Mouse (Mus musculus) gastrocnemius, postnatal 36 days (tissue): Measurements from ENCODE around the gene Mmp27. TPM values are rescaled to one million over a fixed set of nuclear protein-coding genes. Genes with fewer than 3 reads are reported as not detected.

ENCODE experiments used
- DNase-seq, 2 experiments: peaks; one replicate each; pipeline ENCODE4 v3.0.0; 2022
- intact Hi-C: fragments of 180-260 bp; cut with DNase I; formaldehyde crosslinking; loops from one replicate; pipeline ENCODE4 v1.15.1; 2025
- long read RNA-seq, 2 experiments: library from polyadenylated mRNA; stranded (forward); transcript quantifications; one replicate each; pipeline ENCODE4 v2.0.0; 2021
- total RNA-seq, 2 experiments: library from RNA; stranded (reverse); gene quantifications; 2 replicates each; pipeline ENCODE4 v1.2.3; 2021

Gene Mmp27
- total RNA-seq = under 1 TPM; 0.25 to 0.28 TPM
- long read RNA-seq, experiment 1 = 0 reads
- long read RNA-seq, experiment 2 = 0 reads

DNA sequence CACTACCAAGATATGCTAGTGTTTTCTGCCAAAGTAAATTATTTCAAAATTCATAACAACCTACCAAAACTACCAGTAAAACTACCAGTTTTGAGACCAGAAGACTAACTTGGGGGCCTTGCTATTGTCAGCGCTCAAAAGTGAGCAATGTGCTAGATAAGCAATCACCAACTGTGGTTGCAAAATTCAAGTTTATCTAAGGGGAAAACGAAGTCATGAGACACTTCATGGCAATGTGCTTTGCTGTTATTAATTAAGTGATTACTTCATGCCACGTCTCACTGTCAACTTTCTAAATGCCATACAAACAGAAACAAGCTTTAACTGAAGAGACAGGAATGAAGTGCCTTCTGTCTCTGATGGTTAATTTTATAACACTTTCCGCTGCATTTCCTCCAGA is at the start of gene Mmp27:
Mmp27 (plus strand) TSS at position 235 of the 400 bp plus-strand sequence.
- intact Hi-C loops = no loop called here
- DNase-seq = no peak

DNA sequence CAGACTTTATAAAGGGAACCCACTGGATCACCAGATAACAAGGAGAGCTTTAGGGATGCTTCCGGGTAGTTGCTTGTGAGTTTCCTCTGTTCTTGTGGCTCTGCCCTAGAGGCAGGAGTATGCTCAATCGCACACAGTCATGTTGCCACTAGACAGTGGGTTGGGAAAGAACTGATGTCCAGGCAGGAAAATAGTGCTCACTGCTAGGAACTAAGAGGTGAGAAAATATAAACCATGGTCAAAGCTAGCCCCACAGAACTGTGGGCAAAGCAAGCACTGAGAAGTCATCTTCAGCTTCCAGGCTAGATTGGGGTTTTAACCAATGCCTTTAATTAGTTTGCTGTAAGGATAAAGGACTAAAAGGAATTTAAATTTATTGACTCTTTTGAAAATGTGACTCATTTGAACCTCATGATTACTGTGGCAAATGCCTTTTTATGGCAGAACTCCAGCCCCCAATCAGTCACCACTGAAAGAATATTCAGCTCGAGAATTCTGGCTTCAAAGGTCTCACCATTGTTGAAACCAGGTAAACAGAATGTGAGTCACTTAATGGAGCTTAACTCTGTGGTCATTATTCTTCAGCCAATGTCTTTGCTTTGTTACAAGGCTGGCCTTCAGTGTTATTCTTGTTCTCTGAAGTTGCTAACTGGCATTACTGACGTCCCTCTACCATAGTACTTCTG is 44.8 kb upstream of the Mmp27 start:
- no peak for DNase-seq

DNA sequence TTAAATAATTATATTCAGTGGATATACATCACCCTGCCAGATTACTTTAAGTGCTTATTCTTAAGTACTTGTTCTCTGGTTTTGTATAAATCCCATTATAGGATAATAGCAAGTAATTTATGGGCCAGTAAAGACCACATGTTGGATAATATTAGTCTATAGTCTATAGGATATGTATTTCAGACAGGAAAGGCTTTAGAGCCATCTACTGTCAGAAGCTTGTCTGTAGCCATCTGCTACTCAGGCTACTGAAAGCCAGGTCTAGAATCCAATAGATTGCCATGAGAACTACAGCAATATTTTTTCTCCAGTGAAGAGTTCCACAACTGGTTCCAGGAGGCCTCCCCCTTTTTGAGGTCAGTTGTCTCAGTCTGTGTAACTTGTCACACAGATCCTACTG is 28.4 kb upstream of the Mmp27 start:
- no peak for DNase-seq
- intact Hi-C loops = no loop called here

More for the DNA sequence above, 44.8 kb upstream of the Mmp27 start:
- intact Hi-C loops = no loop called here

DNA sequence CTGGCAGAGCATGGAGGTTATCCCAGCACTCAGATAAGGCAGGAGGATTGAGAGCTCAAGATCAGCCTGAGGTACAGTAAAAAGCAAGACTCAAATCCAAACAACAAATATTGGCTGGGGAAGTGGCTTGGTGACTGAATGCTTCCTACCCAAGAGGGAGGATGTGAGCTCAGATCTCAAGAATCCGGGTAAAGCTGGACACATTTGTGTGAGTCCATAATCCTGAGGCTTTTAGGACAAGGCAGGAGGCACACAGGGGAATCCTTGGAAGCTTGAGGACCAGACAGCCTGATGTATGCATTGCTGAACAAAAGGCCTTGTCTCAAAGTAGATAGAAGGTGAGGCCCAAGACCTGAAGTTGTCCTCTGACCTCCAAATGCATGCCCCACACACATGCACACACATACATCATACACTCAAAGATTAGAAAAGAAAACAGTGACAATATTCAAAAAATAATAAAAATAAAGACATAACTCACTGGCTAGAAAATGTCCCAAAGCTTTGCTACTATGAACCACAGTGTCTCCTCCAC is 26.2 kb upstream of the Mmp27 start:
- no peak for DNase-seq
- intact Hi-C loops = no loop called here

DNA sequence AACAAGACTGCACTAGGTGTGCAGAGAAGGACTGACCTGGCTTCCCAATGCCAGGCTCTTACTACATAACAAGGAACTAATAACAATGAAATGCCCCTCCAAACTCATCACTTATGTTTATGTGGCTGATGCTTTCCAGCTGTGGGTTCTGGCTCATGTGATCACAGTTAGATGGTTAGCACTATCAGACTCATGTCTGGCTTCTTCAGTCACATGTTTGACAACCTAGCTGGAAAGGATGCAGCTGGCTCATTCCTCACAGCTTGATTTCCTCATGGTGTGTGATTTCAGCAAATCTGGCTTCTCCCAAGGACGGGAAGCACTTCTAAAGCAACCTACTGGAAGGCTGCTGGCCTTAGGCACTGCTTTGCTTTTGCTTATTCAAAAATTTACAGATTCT is 25.7 kb upstream of the Mmp27 start:
- intact Hi-C loops = no loop called here
- no peak for DNase-seq

DNA sequence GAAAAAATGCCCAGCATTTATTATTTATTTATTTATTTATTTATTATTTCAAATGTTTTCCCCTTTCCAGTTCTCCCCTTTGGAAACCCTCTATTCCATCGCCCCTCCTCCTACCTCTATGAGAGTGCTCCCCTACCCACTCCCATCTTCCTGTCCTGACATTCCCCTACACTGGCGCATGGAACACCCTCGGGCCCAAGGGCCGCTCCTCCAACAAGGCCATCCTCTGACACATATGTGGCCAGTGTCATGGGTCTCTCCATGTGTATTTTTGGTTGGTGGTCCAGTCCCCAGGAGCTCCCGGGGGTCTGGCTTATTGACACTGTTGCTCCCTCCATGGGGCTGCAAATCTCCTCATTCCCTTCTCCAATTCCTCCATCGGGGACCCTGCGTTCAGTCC is 25.3 kb upstream of the Mmp27 start:
- no peak for DNase-seq
- intact Hi-C loops = no loop called here

DNA sequence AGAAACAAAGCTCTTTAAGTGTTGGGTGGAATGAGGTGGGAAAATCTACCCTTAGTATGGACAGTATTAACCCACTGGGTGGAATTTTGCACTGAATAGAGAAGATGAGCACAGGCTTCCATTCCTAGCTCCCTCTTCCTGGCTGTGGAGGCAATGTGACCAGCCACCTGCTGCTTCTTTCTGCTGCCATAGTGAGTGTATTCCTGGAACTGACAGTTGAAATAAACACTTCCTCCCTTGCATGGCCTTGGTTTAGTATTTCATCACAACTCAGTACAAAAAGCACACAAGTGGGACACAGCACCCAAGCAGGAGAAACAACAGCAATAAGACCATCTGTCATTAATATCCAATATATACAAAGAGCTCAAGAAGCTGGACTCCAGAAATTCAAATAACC is 19.3 kb upstream of the Mmp27 start:
- intact Hi-C loops = loop anchor here (2.0 kb wide), 1 partner anchor 43 kb away; no protein-coding TSS in a partner anchor
- DNase-seq = no peak

DNA sequence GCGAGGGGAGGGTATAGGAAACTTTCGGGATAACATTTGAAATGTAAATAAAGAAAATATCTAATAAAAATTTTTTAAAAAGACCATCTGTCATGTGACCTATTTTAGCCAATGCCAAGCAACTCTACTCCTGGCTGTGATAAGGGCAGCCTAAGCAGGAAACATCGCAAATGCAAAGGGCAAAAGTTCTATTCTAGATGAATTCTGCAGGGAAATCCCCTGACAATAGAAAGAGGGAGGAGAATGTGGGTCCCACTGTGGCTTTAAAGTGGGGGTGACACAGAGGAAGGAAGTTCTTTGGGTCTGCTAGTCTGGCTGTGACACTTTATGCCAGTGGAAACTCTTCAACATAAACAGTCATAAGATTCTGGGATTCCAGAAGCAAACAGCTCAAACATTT is 17.7 kb upstream of the Mmp27 start:
- intact Hi-C loops = loop anchor here (2.0 kb wide), 1 partner anchor 41 kb away; no protein-coding TSS in a partner anchor
- DNase-seq = no peak

DNA sequence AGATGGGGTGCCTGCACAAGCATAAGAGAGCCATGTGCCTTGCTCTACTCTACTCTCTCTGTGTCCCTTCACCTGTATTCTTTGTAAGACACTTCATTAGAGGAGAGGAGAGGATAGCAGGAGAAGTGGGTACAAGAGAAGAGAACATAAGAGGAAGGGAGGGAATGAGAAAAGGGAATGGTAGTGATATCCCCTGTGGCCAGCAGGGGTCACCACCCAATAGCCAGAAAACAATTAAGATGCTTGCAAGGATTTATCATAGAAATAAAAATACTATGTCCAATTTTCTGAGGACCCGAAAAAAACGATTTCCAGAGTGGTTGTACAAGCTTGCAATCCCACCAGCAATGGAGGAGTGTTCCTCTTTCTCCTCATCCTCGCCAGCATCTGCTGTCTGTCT is 16.8 kb upstream of the Mmp27 start:
- intact Hi-C loops = no loop called here
- no peak for DNase-seq

DNA sequence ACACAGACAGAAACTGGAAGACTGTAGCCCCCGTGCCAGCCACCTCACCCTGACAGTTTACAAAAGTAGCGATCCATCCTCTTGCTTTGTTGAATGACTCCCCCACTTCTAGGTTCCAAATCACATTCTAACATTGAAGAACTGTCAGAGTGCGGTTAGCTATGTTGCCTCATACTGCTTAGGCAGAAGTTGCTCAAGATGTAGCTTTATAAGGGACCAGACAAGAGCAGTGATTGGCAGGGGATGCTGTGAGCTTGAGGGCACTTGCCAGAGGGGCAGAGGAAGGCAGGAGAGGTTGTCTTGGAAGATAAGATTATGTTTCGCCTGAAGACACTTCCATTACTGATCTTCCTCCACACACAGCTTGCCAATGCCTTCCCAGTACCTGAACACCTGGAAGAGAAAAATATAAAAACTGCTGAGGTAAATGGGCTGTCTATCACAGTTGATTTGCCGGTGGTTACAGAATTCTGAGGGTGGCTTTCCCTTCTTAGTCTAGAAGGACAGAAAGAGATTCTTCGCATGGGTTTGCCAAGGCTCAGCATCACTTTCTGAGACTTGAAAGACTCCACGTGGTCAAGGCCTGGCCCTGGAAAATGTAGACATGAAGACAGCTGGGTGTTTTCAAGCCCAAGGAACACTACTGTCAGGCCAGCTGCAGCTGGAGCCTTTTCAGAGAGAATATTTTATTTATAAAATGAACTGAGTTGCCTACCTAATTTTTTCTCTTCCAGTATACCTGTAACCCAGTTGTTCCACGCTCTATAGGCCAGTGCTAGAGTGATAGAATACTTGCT is 12.8 kb upstream of the Mmp27 start, which contains the start of gene Mmp8:
Mmp8 (plus strand) TSS at position 236 of the 797 bp plus-strand sequence.
- DNase-seq = no peak
- intact Hi-C loops = no loop called here

DNA sequence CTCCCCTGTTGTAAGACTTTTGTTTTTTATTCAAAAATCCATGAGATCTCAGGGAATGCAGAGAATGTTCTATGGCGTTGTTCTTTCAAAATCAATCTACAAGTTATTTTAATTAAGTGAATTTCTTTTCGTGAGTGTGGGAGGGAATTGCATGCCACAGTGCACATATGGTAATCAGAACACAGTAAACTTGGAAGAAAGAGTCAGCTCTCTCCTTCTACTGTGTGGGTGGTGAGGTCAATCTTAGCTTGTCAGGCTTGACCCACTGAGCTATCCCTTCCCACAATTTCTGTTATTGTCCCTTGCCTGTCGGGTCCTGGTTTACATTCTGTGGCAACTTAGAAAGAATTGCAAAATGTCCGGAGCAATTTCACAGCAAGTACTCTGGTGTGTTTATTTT is 11.2 kb upstream of the Mmp27 start:
- no peak for DNase-seq
- intact Hi-C loops = no loop called here

DNA sequence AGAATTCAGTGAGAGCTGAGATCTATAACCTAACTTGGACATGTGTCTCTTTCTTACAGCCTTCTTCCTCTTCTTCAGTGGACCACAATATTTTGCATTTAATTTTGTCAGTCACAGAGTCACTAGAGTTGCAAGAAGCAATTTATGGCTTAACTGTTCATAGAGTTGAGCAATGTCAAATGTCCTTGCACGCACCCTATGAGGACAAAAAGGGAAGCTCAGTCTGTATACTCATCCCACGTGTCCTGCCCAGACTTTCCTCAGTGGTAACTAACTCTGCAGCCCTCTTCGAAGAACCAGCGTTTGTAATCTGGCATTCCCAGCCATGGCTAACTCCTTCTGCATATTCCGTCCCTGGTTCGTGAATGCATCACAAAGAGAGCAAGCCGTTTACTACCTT is 3.8 kb upstream of the Mmp27 start:
- intact Hi-C loops = no loop called here
- no peak for DNase-seq

DNA sequence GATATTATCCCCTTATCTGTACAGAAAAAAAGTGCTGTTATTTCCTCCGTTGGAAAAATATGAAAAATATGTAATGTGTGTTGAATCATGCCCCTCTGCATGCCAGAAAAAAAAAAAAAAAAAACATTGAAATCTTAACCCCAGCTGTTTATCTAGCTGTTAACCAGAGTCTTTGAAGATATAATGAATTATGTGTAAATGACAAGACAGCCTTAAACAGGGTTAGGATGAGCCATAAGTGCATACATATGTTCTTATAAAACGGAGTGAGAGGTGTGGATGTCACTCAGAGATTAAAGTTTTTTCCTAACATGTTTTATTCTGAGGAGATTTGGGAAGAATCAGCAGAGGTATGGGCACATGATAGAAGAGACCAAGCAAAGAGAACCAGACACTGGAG is 3.3 kb upstream of the Mmp27 start:
- DNase-seq = no peak
- intact Hi-C loops = no loop called here

DNA sequence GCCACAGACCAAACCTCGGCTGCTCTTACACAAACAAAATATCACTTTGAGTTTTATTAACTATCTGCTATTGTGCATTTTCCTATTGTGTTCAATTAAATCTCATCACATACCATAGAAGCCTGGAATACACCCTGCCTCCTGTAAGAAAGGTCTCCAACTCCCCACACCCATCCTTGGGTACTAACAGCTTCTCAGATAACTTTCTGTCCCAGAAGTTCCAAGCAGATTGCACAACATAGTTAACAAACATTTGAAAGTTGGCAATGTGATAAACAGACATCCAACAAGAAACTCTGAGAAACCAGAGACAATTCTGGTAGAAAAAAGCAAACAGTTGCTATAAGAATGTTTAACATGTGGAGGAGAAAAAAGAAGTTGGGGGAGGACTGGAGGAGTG is 711 bp upstream of the Mmp27 start:
- intact Hi-C loops = no loop called here
- DNase-seq = no peak

DNA sequence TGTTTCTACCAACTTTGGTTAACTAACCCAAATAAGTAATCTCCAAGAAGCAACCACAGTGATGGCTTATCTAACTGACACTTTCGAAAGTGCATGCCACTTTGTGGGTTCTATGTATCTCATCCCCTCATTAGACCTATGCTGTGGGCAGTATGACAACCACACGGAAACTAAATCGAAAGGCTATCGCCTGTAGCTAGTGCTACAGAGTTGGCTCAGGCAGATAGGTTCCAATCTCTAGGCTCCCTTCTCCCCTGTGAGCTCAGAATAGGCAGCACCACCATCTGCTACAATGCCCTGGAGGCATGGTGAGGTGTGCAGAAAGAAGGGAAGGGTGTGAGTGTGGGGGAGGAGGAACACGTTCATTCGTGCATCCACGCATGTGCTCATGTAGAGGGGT is 992 bp downstream of the Mmp27 start:
- DNase-seq = no peak
- intact Hi-C loops = no loop called here

DNA sequence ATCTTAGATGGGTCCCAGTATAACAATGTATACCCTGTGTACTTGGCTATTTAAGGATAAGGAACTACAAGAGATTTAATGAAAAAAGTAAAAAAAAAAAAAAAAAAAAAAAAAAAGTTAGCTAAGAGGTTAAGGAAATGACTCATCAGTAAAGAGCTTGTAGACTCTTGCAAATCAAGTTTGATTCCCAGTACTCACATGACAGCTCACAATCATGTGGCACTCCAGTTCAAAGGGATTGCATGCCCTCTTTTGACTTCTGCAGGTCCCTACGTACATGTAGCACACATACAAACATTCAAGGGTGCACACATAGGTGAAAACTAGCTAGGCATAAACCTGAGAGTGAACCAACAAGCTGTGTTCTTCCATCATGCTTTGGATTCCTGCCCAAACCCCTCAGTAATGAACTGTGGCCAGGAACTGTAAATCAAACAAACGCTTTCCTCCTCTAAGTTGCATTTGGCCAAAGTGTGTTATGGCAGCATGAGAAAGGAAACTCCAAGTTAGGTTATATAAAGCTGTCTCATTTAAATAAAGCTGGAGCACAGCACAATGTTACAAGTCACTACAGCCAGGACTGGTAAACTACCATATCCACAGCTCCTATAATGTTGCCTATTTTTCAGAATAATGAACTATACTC is 1.6 kb downstream of the Mmp27 start:
- DNase-seq = no peak
- intact Hi-C loops = no loop called here

DNA sequence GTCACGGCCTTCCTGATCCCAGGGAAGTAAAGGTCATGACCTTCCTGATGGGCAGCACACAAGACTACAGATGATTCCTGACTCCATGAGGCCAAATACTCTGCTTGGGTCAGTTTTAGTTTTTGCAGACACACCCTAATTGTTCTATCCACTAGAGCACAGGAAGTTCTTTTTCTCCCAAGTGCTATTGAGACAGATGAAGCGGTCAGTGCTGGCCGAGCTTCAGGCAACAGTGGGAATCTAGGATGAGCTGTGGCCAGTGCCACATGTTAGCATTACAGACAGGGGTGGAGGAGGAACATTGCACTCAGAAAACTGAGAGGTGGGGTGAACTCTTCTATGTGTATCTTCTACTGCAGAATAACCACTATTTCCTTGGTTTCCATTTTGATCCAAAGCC is 4.3 kb downstream of the Mmp27 start:
- peak in 1 of 2 experiments; percentile 15 for DNase-seq
- intact Hi-C loops = no loop called here

DNA sequence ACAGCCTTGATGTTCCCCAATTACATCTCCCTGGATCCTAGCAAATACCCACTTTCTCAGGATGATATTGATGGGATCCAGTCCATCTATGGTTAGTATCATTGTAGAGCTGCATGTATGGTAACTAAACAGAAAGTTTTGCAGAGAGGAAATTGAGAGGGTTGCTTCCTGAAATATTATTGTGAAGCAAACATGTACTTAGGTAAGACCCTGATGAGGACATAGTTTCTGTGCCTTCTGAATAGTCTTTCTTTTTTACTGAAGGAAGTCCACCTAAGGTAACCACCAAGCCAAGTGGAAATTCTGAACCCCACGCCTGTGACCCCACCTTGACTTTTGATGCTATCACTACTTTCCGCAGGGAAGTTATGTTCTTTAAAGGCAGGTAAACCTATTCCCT is 6.2 kb downstream of the Mmp27 start:
- intact Hi-C loops = no loop called here
- DNase-seq = no peak

DNA sequence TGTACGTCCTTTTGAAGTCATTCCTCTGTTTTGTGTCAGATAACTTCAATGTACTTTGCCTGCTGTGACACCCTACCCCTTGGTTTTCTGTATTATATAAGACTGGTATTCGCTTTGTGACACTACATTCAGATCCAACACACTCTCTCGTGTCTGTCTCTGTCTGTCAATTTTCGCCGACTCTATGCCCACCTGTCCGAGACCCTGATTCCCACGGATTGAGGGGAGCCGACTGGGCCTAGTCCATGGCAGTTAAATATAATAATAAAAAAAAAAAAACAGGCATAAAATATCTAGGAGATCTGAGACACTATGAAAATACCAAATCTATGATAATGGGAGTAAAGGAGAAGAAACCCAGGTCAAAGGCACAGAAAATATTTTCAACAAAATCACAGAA is 18.9 kb downstream of the Mmp27 start:
- intact Hi-C loops = no loop called here

DNA sequence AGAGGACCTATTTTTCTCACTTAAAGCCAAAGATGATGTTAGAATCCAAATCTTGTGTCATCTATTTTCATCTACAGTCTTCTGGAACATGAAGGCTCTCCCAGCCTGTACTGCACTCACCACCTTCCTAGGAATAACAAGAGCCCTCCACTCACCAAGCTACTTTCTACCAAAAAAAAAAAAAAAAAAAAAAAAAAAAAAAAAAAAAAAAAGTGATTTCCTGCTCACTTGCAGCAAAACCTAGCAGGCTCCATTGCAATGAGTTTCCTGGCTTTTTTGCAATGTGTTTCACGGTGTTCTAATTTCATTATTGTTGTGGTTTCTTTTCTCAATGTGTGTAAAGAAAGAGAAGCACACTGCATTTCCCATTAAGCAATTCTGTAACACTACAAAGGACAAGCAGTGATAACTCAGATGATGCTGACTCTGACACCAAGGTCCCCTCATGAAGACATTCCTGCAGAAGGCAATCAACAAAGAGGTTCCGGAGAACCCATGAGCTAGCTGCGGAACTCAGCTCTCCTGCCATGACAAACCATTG is 22.1 kb downstream of the Mmp27 start:
- intact Hi-C loops = no loop called here
- DNase-seq = no peak

More for the DNA sequence above, 18.9 kb downstream of the Mmp27 start:
- DNase-seq = no peak
